Mouse (Mus musculus) embryonic stem cell, embryonic (primary cell): Measurements from ENCODE around the gene Thrap3.

ENCODE experiments used
- CTCF ChIA-PET, 4 experiments: fragments of 300-600 bp in 2 of 4; fragments of 350-600 bp in 2 of 4; sonication (Branson Sonifier 250); formaldehyde crosslinking; loops; one replicate each; lab custom pipeline; 2022; ENCODE audit warnings: inconsistent platforms in 2 of 4; lab: Charles Lee
- POLR2A ChIA-PET, 4 experiments: fragments of 300-600 bp in 2 of 4; fragments of 350-600 bp in 2 of 4; sonication (Branson Sonifier 250); formaldehyde crosslinking; loops; one replicate each; lab custom pipeline; 2022; ENCODE audit warnings: antibody characterized with exemption in 4 of 4, inconsistent platforms in 1 of 4; lab: Charles Lee

The Thrap3 gene

DNA sequence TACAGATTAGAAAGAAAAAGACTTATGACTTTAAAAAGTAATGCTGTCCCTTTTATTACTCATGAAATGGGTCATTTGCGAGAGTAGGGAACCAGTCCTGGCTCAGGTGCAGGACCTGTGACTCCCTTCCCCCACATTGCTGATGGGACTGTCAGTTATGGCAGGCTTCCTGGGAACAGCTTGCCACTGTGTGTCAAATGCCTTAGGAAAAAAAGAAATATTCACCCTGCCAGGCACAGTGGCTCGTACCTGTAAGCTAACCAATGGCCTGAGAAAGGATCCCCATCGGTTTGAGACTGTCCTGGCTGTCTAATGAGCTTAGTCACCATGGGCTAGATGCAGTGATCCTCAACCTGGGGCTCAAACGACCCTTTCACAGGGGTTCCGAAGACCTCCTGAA, 82.5 kb downstream of the Thrap3 start:
- CTCF ChIA-PET = no interaction called here
- POLR2A ChIA-PET = interaction anchor here in 2 of 4 experiments (0.9 to 2.2 kb wide), 2 partner anchors 8 to 9 kb away, joined by 3 to 6 read pairs; no protein-coding TSS in a partner anchor

DNA sequence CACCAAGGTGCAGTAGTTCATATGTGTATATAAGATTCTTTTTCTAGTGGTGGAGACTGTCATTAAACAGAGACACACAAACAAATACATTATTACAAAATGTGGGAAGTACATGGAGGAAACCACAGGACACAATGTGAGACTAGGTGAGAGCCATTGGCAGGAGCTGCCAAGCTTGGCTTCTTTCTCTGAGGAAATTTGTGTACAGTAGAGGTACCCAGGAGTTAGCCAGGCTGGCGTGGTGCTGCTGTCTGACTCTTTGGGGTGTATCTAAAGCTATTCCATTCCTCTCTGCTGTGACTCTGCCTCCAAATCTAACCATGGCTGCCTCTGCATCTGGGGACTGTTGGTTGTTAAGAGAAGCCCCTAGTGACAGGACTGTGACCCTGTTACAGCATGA, 83.5 kb downstream of the Thrap3 start:
- CTCF ChIA-PET = interaction anchor here in 2 of 4 experiments (0.6 to 1.0 kb wide), 3 partner anchors 16 to 34 kb away, joined by 3 to 4 read pairs (median 4); partner anchors contain the start of gene Stk40 (in 1 of the 2)

DNA sequence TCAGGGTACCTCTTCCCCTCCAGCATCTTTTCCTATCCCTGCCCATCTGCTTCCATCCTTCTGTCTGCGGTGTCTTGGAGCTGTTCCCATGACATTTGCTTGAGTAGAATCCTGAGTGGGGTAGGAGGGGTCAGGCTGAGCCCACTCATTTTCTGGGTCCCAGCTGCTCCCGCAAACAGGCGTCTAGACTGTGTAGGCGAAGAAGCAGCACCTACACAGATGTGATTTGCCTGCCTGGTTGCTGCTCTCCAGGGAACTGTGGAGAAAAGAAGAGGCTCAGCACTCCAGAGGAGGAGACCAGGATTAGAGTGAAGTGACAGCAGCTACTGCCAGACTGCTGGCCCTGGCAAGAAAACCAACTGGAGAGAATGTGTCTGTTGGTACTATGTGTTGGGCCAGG, 83.9 kb downstream of the Thrap3 start:
- POLR2A ChIA-PET = interaction anchor here in 2 of 4 experiments (1.0 to 2.6 kb wide), 5 partner anchors 11 to 32 kb away, joined by 4 to 6 read pairs (median 5); no protein-coding TSS in a partner anchor
- CTCF ChIA-PET = interaction anchor here in 2 of 4 experiments (0.7 to 1.0 kb wide), 2 partner anchors 32 to 34 kb away, joined by 3 to 4 read pairs; no protein-coding TSS in a partner anchor

More for the DNA sequence above, 83.5 kb downstream of the Thrap3 start:
- POLR2A ChIA-PET = interaction anchor here in 1 of 4 experiments (1.6 to 2.6 kb wide), 3 partner anchors 13 to 32 kb away, joined by 4 to 6 read pairs (median 5); no protein-coding TSS in a partner anchor

DNA sequence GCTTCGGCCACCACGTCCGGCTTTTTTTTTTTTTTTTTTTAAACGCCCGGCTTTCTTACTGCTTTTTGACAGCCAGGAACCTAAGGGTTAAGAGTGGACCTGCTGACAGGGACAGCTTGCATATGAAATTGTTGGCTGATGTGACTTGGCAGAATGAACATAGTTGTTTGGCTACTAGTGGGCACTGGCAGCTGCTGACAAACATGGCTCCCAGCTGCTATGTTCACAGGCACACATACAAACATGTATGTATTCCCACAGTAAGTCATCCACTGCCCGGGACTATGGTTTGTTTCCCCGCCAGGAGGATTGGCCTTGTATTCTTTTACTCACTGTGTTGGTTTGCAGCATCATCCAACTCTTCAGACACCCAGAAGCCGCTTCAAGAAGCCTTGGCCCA, 85.4 kb downstream of the Thrap3 start:
- POLR2A ChIA-PET = interaction anchor here in 2 of 4 experiments (1.0 to 2.6 kb wide), 4 partner anchors 10 to 33 kb away, joined by 3 to 6 read pairs (median 4); no protein-coding TSS in a partner anchor

DNA sequence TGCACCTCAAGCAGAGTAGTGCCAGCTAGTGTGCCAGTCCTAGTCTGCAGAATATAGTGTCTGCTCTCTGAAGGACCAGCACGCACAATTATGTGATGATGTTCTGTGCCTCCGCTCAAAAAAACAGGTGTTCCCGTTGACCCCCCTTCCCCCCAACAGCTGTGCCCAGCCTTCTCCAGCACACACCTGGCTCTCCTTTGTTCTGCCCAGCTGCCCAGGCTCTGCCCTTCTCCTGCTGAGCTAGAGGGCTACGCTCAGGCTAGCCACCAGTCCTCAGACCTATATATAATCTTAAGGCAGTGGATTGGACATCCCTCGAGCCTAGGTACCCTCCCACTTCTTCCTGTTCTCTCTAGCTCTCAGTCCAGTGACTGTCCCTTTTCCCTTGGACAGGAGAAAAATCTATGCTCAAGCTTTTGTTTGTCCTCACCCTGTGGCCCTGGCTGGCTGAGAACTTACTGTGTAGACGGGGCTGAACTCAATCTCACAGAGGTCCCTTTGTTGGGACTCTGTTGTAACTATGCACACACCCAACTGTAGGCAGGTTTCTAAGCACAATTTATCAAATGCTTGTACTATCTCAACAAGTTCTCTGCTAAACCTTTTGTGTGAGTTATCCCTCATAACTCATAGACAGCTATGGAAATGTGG, 86.6 kb downstream of the Thrap3 start:
- CTCF ChIA-PET = interaction anchor here in 1 of 4 experiments (1.2 kb wide), 1 partner anchor 9 kb away, joined by 4 read pairs; no protein-coding TSS in a partner anchor
- POLR2A ChIA-PET = interaction anchor here in 3 of 4 experiments (0.7 to 2.1 kb wide), 6 partner anchors 9 to 133 kb away, joined by 3 to 5 read pairs (median 4); partner anchors contain the start of gene Lsm10 (in 2 of the 3)

More for the DNA sequence above, 85.4 kb downstream of the Thrap3 start:
- CTCF ChIA-PET = interaction anchor here in 2 of 4 experiments (0.5 to 1.1 kb wide), 2 partner anchors 10 to 31 kb away, joined by 3 to 6 read pairs; no protein-coding TSS in a partner anchor

DNA sequence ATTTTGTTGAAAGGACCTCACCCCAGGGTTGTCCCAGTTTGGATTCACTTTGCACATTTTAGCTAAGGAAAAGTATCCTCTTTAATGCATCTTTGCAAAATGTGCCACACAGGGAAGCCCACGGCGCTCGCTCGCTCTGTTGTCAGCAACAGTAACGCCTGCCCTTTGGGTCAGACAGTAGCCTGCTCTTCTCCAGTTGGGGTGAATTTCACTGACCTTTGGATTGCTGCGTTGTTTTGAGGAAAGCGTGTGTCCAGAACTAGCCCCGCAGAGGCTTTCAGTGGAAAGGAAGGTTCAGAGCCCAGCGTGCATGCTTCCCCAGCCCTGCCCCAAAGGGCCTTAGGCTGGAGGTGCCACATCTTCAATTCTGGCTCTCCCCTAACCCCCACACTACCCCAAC, 87.1 kb downstream of the Thrap3 start:
- ChIA-PET CTCF (interaction anchor here in 3 of 4 experiments (0.5 to 2.9 kb wide), 3 partner anchors 9 to 1873 kb away, joined by 4 to 21 read pairs (median 4); no protein-coding TSS in a partner anchor), POLR2A (interaction anchor here in 2 of 4 experiments (0.8 to 2.1 kb wide), 5 partner anchors 9 to 23 kb away, joined by 3 to 5 read pairs (median 4); partner anchors contain the start of gene Lsm10 (in 2 of the 2))
